Mouse (Mus musculus) forebrain, embryonic 15.5 days (tissue): ENCODE data around the gene Pex16. TPM values are rescaled to one million over a fixed set of nuclear protein-coding genes. Genes with fewer than 3 reads are reported as not detected.

Experiments
- ATAC-seq: fragments of 200-750 bp; cut with Nextera tagmentation; replicated peaks from 2 replicates; pipeline ENCODE4 v1.8.0; 2017; ENCODE audit warnings: mild to moderate bottlenecking, moderate TSS enrichment, moderate library complexity
- H3K27ac ChIP-seq: fragments of 300-500 bp; sonication (generic); replicated peaks from 2 replicates; pipeline ENCODE4 v1.5.1; 2015; ENCODE audit warnings: mild to moderate bottlenecking, inconsistent platforms
- H3K27me3 ChIP-seq: fragments of 300-500 bp; sonication (generic); 2 replicates; pipeline ENCODE4 v1.6.1; 2015; ENCODE audit warnings: inconsistent platforms
- H3K36me3 ChIP-seq: fragments of 300-500 bp; sonication (generic); 2 replicates; pipeline ENCODE4 v1.6.1; 2015; ENCODE audit warnings: mild to moderate bottlenecking, inconsistent platforms
- H3K4me1 ChIP-seq: fragments of 300-500 bp; sonication (generic); 2 replicates; pipeline ENCODE4 v1.6.1; 2015; ENCODE audit warnings: inconsistent platforms
- H3K4me2 ChIP-seq: fragments of 300-500 bp; sonication (generic); replicated peaks from 2 replicates; pipeline ENCODE4 v1.6.1; 2015; ENCODE audit warnings: mild to moderate bottlenecking, inconsistent platforms
- H3K4me3 ChIP-seq: fragments of 300-500 bp; sonication (generic); 2 replicates; pipeline ENCODE4 v1.5.1; 2015; ENCODE audit warnings: mild to moderate bottlenecking, inconsistent platforms
- H3K9ac ChIP-seq: fragments of 300-500 bp; sonication (generic); replicated peaks from 2 replicates; pipeline ENCODE4 v1.6.1; 2015; ENCODE audit warnings: mild to moderate bottlenecking, inconsistent platforms
- H3K9me3 ChIP-seq: fragments of 300-500 bp; sonication (generic); 2 replicates; pipeline ENCODE4 v1.6.1; 2016; ENCODE audit warnings: inconsistent platforms
- WGBS: fragments of 180-500 bp; shearing (Covaris S2); methylation state at CpG from one replicate; pipeline ENCODE4 v1.1.7; 2015; ENCODE audit warnings: mixed read lengths; 5-methylcytosine and 5-hydroxymethylcytosine counted together
- polyA plus RNA-seq: library from polyadenylated mRNA; unstranded; fragments of >200 nt; fragmentation: Nextera tagmentation; extraction: Ambion mirVana; gene quantifications from 2 replicates; pipeline ENCODE4 v1.2.1, GENCODE M21; 2015

The Pex16 gene
- polyA plus RNA-seq, 1 experiment from 2014 or later, result 36.8 TPM

- H3K4me2 ChIP-seq, result peak overlapping the region; percentile 37
- ATAC-seq, result no peak
- H3K4me3 ChIP-seq, result peak overlapping the region; percentile 22
- 3% methylated on average over 45 of the region's 45 CpGs for whole genome bisulfite sequencing
- H3K9me3 ChIP-seq, result no peaks in the 10 kb centered on the region
- H3K27me3 ChIP-seq, result peaks cover 11% of the 10 kb centered on the region; the same call in 1 of the 2 replicates
- H3K4me1 ChIP-seq, result peaks cover 51% of the 10 kb centered on the region
- H3K36me3 ChIP-seq, result no peaks in the 10 kb centered on the region
- 0 out of 2 replicates have a peak overlapping the region, but pooled peaks have one; percentile 30 for H3K9ac ChIP-seq
- H3K27ac ChIP-seq, result no peak overlapping the region
Observed at GRCm38 (mm10) chr2:92370821-92371805, 3.4 kb upstream of the Pex16 start.

- no peak for ATAC-seq
- Histone ChIP-seq H3K36me3 (no peaks in the 10 kb centered on the region), H3K27me3 (peaks cover 11% of the 10 kb centered on the region; the same call in 1 of the 2 replicates), H3K4me2 (no peak overlapping the region), H3K27ac (no peak overlapping the region), H3K9ac (no peak overlapping the region), H3K4me3 (no peak overlapping the region), H3K4me1 (peaks cover 54% of the 10 kb centered on the region), H3K9me3 (no peaks in the 10 kb centered on the region)
- 4% methylated on average over 10 of the region's 10 CpGs for WGBS
Observed at GRCm38 (mm10) chr2:92371971-92372690, 2.3 kb upstream of the Pex16 start.

- Histone ChIP-seq H3K4me2 (no peak overlapping the region), H3K9ac (no peak overlapping the region), H3K27ac (peak overlapping the region; percentile 17; the same call in 1 of the 2 replicates), H3K36me3 (no peaks in the 10 kb centered on the region), H3K4me3 (no peak overlapping the region), H3K9me3 (no peaks in the 10 kb centered on the region), H3K27me3 (peaks cover 11% of the 10 kb centered on the region; the same call in 1 of the 2 replicates), H3K4me1 (peaks cover 54% of the 10 kb centered on the region)
- 18% methylated on average over 9 of the region's 9 CpGs for WGBS
- no peak for ATAC-seq
Observed at GRCm38 (mm10) chr2:92372767-92373436, 1.6 kb upstream of the Pex16 start.

GRCm38 (mm10) chr2:92373437-92373813 lies 1.1 kb upstream of the Pex16 start:
- 61% methylated on average over 11 of the region's 11 CpGs for WGBS
- Histone ChIP-seq H3K9ac (no peak overlapping the region), H3K9me3 (no peaks in the 10 kb centered on the region), H3K27me3 (peaks cover 11% of the 10 kb centered on the region; the same call in 1 of the 2 replicates), H3K4me3 (no peak overlapping the region), H3K27ac (peak overlapping the region; percentile 17; the same call in 1 of the 2 replicates), H3K36me3 (peaks cover 4% of the 10 kb centered on the region; the same call in 1 of the 2 replicates), H3K4me1 (peaks cover 54% of the 10 kb centered on the region), H3K4me2 (no peak overlapping the region)
- no peak for ATAC-seq

GRCm38 (mm10) chr2:92375099-92375623 lies 685 bp downstream of the Pex16 start:
- peaks cover 16% of the 10 kb centered on the region for H3K36me3 ChIP-seq
- peaks cover 53% of the 10 kb centered on the region for H3K4me1 ChIP-seq
- H3K4me3 ChIP-seq, result peak overlapping the region; percentile 76
- peak overlapping the region; percentile 67 for H3K9ac ChIP-seq
- H3K4me2 ChIP-seq, result peak overlapping the region; percentile 90
- WGBS, result 0% methylated on average over 29 of the region's 29 CpGs
- H3K27ac ChIP-seq, result peak overlapping the region; percentile 86
- peaks cover under 1% of the 10 kb centered on the region; the same call in 1 of the 2 replicates for H3K27me3 ChIP-seq
- no peaks in the 10 kb centered on the region for H3K9me3 ChIP-seq
- ATAC-seq, result peak; percentile 94

GRCm38 (mm10) chr2:92375788-92376187 lies 1.3 kb downstream of the Pex16 start:
- peaks cover 47% of the 10 kb centered on the region for H3K4me1 ChIP-seq
- H3K36me3 ChIP-seq, result peaks cover 18% of the 10 kb centered on the region
- H3K9ac ChIP-seq, result peak overlapping the region; percentile 67
- no peaks in the 10 kb centered on the region for H3K27me3 ChIP-seq
- H3K4me2 ChIP-seq, result peak overlapping the region; percentile 90
- no peaks in the 10 kb centered on the region for H3K9me3 ChIP-seq
- WGBS, result 13% methylated on average over 10 of the region's 10 CpGs
- ATAC-seq, result no peak; the same call in 1 of the 2 replicates
- peak overlapping the region; percentile 86 for H3K27ac ChIP-seq
- peak overlapping the region; percentile 76 for H3K4me3 ChIP-seq

GRCm38 (mm10) chr2:92376300-92376699 lies 1.8 kb downstream of the Pex16 start:
- 80% methylated on average over 6 of the region's 6 CpGs for WGBS
- Histone ChIP-seq H3K9ac (0 out of 2 replicates have a peak overlapping the region, but pooled peaks have one; percentile 67), H3K9me3 (no peaks in the 10 kb centered on the region), H3K27ac (no peak overlapping the region), H3K4me2 (peak overlapping the region; percentile 90), H3K36me3 (peaks cover 23% of the 10 kb centered on the region), H3K4me1 (peaks cover 42% of the 10 kb centered on the region), H3K4me3 (peak overlapping the region; percentile 76), H3K27me3 (no peaks in the 10 kb centered on the region)
- no peak for ATAC-seq

GRCm38 (mm10) chr2:92377320-92377719 lies 2.8 kb downstream of the Pex16 start:
- H3K4me2 ChIP-seq, result no peak overlapping the region
- no peak overlapping the region for H3K27ac ChIP-seq
- H3K4me1 ChIP-seq, result peaks cover 31% of the 10 kb centered on the region
- no peak for ATAC-seq
- no peaks in the 10 kb centered on the region for H3K27me3 ChIP-seq
- 93% methylated on average over 7 of the region's 7 CpGs for WGBS
- no peak overlapping the region for H3K4me3 ChIP-seq
- H3K9ac ChIP-seq, result no peak overlapping the region
- H3K36me3 ChIP-seq, result peaks cover 33% of the 10 kb centered on the region
- no peaks in the 10 kb centered on the region for H3K9me3 ChIP-seq

- no peak overlapping the region for H3K27ac ChIP-seq
- no peaks in the 10 kb centered on the region for H3K9me3 ChIP-seq
- peaks cover 58% of the 10 kb centered on the region for H3K36me3 ChIP-seq
- no peak for ATAC-seq
- H3K9ac ChIP-seq, result no peak overlapping the region
- H3K27me3 ChIP-seq, result no peaks in the 10 kb centered on the region
- 75% methylated on average over 17 of the region's 17 CpGs for WGBS
- H3K4me1 ChIP-seq, result peaks cover 10% of the 10 kb centered on the region
- H3K4me2 ChIP-seq, result no peak overlapping the region
- H3K4me3 ChIP-seq, result no peak overlapping the region
Observed at GRCm38 (mm10) chr2:92379783-92380494, 5.5 kb downstream of the Pex16 start.

- no peak overlapping the region for H3K4me3 ChIP-seq
- H3K9ac ChIP-seq, result no peak overlapping the region
- peaks cover 9% of the 10 kb centered on the region for H3K4me1 ChIP-seq
- no peak overlapping the region for H3K27ac ChIP-seq
- no peaks in the 10 kb centered on the region for H3K27me3 ChIP-seq
- H3K4me2 ChIP-seq, result no peak overlapping the region
- 83% methylated on average over 6 of the region's 6 CpGs for WGBS
- H3K36me3 ChIP-seq, result peaks cover 65% of the 10 kb centered on the region
- no peak for ATAC-seq
- H3K9me3 ChIP-seq, result no peaks in the 10 kb centered on the region
Observed at GRCm38 (mm10) chr2:92380495-92381050, 6.1 kb downstream of the Pex16 start.

GRCm38 (mm10) chr2:92381161-92381560 lies 6.7 kb downstream of the Pex16 start:
- H3K9ac ChIP-seq, result no peak overlapping the region
- H3K9me3 ChIP-seq, result no peaks in the 10 kb centered on the region
- H3K4me3 ChIP-seq, result no peak overlapping the region
- no peak overlapping the region for H3K27ac ChIP-seq
- H3K36me3 ChIP-seq, result peaks cover 71% of the 10 kb centered on the region
- H3K4me2 ChIP-seq, result no peak overlapping the region
- H3K4me1 ChIP-seq, result peaks cover 3% of the 10 kb centered on the region
- 87% methylated on average over 5 of the region's 5 CpGs for WGBS
- no peak for ATAC-seq
- no peaks in the 10 kb centered on the region for H3K27me3 ChIP-seq
